Mouse (Mus musculus) megakaryocyte, adult 5-6 weeks (primary cell): ENCODE data around the gene Olfr449. TPM values are rescaled to one million over a fixed set of nuclear protein-coding genes. Genes with fewer than 3 reads are reported as not detected.

Experiments used
- ATAC-seq: 2 replicates; pipeline ENCODE4 v1.8.0; 2016; ENCODE audit warnings: mild to moderate bottlenecking, inconsistent platforms; ENCODE audit not compliant: poor library complexity, severe bottlenecking
- total RNA-seq, 2 experiments: library from RNA; stranded (forward) in 1 of 2; stranded (reverse) in 1 of 2; fragments of 153-499, 151-499 nt in 1 of 2; fragments of 221-1000, 200-1000 nt in 1 of 2; gene quantifications; 2 replicates each; pipeline versions ENCODE4 v1.2.3 to v1.2.4; 2015 to 2017

Olfr449 gene
- total RNA-seq (2015) (not detected in 2 replicates), total RNA-seq (2017) (not detected in 2 replicates)

GRCm38 (mm10) chr6:42834084-42834483 lies at the start of gene Olfr449:
Gene Olfr449, plus strand, starts transcription at chr6:42834384.
- no peak for ATAC-seq

- ATAC-seq: no peak
These were observed 49.4 kb upstream of the Olfr449 start, which contains the start of gene Olfr452 for GRCm38 (mm10) chr6:42784793-42785192. Gene Olfr452, plus strand, starts transcription at chr6:42785093.

GRCm38 (mm10) chr6:42790247-42790948 lies 43.8 kb upstream of the Olfr449 start:
- ATAC-seq: no peak

- no peak for ATAC-seq
These were observed 43.1 kb upstream of the Olfr449 start for GRCm38 (mm10) chr6:42790949-42791556.

- no peak for ATAC-seq
These were observed 39.2 kb upstream of the Olfr449 start for GRCm38 (mm10) chr6:42794982-42795381.

- no peak for ATAC-seq
These were observed 22.5 kb upstream of the Olfr449 start, which contains the start of gene Olfr450 for GRCm38 (mm10) chr6:42811639-42812038. Gene Olfr450, plus strand, starts transcription at chr6:42811939.

- peak; percentile 51; the same call in 1 of the 2 replicates for ATAC-seq
These were observed 26.1 kb downstream of the Olfr449 start for GRCm38 (mm10) chr6:42860222-42860819.

GRCm38 (mm10) chr6:42869695-42870094 lies 35.5 kb downstream of the Olfr449 start:
- no peak for ATAC-seq

GRCm38 (mm10) chr6:42876323-42876722 lies 42.1 kb downstream of the Olfr449 start:
- ATAC-seq: no peak

Other genes starting within 250 kb of the Olfr449 start
- gene Tcaf3, start 236.7 kb upstream of the Olfr449 start, total RNA-seq (2015): not detected in 2 replicates
- gene Tcaf3, start 236.7 kb upstream of the Olfr449 start, total RNA-seq (2017): not detected in 2 replicates
- not detected in 2 replicates for gene Tcaf2, start 189.1 kb upstream of the Olfr449 start, total RNA-seq (2015)
- gene Tcaf2, start 189.1 kb upstream of the Olfr449 start, total RNA-seq (2017): 0.22 TPM in 1 of 2 replicates, not detected in the other
- 0.04 TPM in 1 of 2 replicates, not detected in the other for gene Tcaf1, start 124.3 kb upstream of the Olfr449 start, total RNA-seq (2015)
- 0.11 TPM in 1 of 2 replicates, not detected in the other for gene Tcaf1, start 124.3 kb upstream of the Olfr449 start, total RNA-seq (2017)
- gene Olfr453, start 95.0 kb upstream of the Olfr449 start, total RNA-seq (2015): not detected in 2 replicates
- not detected in 2 replicates for gene Olfr453, start 95.0 kb upstream of the Olfr449 start, total RNA-seq (2017)
- gene Olfr38, start 78.0 kb upstream of the Olfr449 start, total RNA-seq (2015): not detected in 2 replicates
- not detected in 2 replicates for gene Olfr38, start 78.0 kb upstream of the Olfr449 start, total RNA-seq (2017)
- gene Olfr452, start 49.3 kb upstream of the Olfr449 start, total RNA-seq (2015): not detected in 2 replicates
- gene Olfr452, start 49.3 kb upstream of the Olfr449 start, total RNA-seq (2017): not detected in 2 replicates
- gene Olfr450, start 22.4 kb upstream of the Olfr449 start, total RNA-seq (2015): not detected in 2 replicates
- not detected in 2 replicates for gene Olfr450, start 22.4 kb upstream of the Olfr449 start, total RNA-seq (2017)
- gene Olfr448, start 56.1 kb downstream of the Olfr449 start, total RNA-seq (2015): not detected in 2 replicates
- not detected in 2 replicates for gene Olfr448, start 56.1 kb downstream of the Olfr449 start, total RNA-seq (2017)
- gene Olfr447, start 74.5 kb downstream of the Olfr449 start, total RNA-seq (2015): not detected in 2 replicates
- gene Olfr447, start 74.5 kb downstream of the Olfr449 start, total RNA-seq (2017): not detected in 2 replicates
- not detected in 2 replicates for gene Olfr446, start 87.0 kb downstream of the Olfr449 start, total RNA-seq (2015)
- not detected in 2 replicates for gene Olfr446, start 87.0 kb downstream of the Olfr449 start, total RNA-seq (2017)
- not detected in 2 replicates for gene Olfr444, start 114.7 kb downstream of the Olfr449 start, total RNA-seq (2015)
- not detected in 2 replicates for gene Olfr444, start 114.7 kb downstream of the Olfr449 start, total RNA-seq (2017)